8 mouse cellular contexts compared by ENCODE assay signal in the genomic region with DNA sequence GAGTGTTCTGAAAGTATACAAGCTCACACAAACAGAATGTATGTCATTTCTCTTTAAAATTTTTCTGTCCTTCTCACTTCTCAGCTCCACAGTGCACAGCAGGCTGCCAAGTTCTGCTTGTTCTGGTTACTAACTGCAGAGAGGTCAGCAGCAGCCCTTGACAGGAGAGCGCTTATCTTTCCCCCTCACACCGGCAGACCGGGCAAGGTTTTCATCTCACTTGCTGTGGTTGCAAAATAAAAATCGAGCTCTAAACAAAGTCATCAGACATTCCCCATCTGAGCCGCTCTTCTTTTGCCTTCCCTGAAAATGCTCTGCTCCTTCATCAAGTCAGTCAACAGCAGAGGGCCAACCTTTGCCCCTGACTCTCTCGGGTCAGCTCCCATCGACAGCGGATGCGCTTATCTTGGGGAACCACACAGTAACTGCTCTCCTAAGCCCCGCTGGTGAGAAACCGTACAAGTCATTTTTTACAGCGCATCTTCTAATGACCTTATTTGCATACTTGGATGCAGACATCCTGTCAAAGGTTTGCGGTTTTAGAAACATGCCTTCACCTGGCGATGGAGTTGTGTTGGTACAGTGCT.
DNase-seq lines count a peak whose midpoint lies in the region; ATAC-seq and TF ChIP-seq lines count a peak whose summit lies in the region.

No protein-coding gene starts in this region.

- peaks cover 15% of the 10 kb centered on the region for H3K4me1 ChIP-seq in lung, embryonic 16.5 days (replicated peaks; ENCODE audit: control insufficient read depth, insufficient read depth, low read length)
- peaks cover 14% of the 10 kb centered on the region for H3K4me1 ChIP-seq in lung, adult 2 months (ENCODE audit: control insufficient read depth, insufficient read depth, low read length)
- peaks cover 10% of the 10 kb centered on the region for H3K4me1 ChIP-seq in liver, embryonic 12.5 days
- H3K4me1 ChIP-seq in forebrain, postnatal 0 days (ENCODE audit: insufficient read depth) = no peaks in the 10 kb centered on the region

- TF ChIP-seq CTCF in lung, adult 2 months (IDR thresholded peaks at IDR 0.05; ENCODE audit: insufficient read depth, low read length) = no peak
- no peak for TF ChIP-seq CTCF in forebrain, postnatal 0 days (IDR thresholded peaks at IDR 0.05; ENCODE audit: low read depth)

- no peaks in the 10 kb centered on the region for H3K9me3 ChIP-seq in lung, embryonic 16.5 days (ENCODE audit: control insufficient read depth, low read length)
- H3K9me3 ChIP-seq in liver, embryonic 12.5 days (replicated peaks) = no peaks in the 10 kb centered on the region
- H3K9me3 ChIP-seq in forebrain, postnatal 0 days (ENCODE audit: low read length) = no peaks in the 10 kb centered on the region

- no peaks in the 10 kb centered on the region for H3K36me3 ChIP-seq in lung, embryonic 16.5 days (ENCODE audit: control insufficient read depth, insufficient read depth, low read length)
- H3K36me3 ChIP-seq in liver, embryonic 12.5 days = no peaks in the 10 kb centered on the region
- H3K36me3 ChIP-seq in forebrain, postnatal 0 days (ENCODE audit: insufficient read depth) = no peaks in the 10 kb centered on the region

- no peak overlapping the region for H3K27ac ChIP-seq in lung, embryonic 16.5 days (ENCODE audit: low read length)
- no peak overlapping the region; the same call in 1 of the 2 replicates for H3K27ac ChIP-seq in liver, embryonic 12.5 days
- no peak overlapping the region for H3K27ac ChIP-seq in forebrain, postnatal 0 days (ENCODE audit: low read depth, low read length)

- no peak for DNase-seq in lung, adult 2 months
- peak; percentile 69 for DNase-seq in adrenal gland, postnatal 14 days
- DNase-seq in heart, adult 9 months (ENCODE audit: low spot score in 2 of 2) = peak; percentile 50 to 52
- DNase-seq in natural killer cell, adult 2 months (ENCODE audit: low spot score in 2 of 2) = no peak
- no peak for DNase-seq in forebrain, postnatal 0 days
- DNase-seq in layer of hippocampus, adult 9-10 months (ENCODE audit: low spot score) = no peak

- ATAC-seq in lung, embryonic 16.5 days (ENCODE audit: low read depth) = 0 out of 2 replicates have a peak, but pooled peaks have one; percentile 28
- peak; percentile 58; the same call in 1 of the 2 replicates for ATAC-seq in liver, embryonic 12.5 days
- no peak for ATAC-seq in forebrain, postnatal 0 days

- H3K27me3 ChIP-seq in lung, embryonic 16.5 days (ENCODE audit: control insufficient read depth, insufficient read depth, low read depth, low read length) = no peaks in the 10 kb centered on the region
- no peaks in the 10 kb centered on the region for H3K27me3 ChIP-seq in liver, embryonic 12.5 days (replicated peaks)
- no peaks in the 10 kb centered on the region for H3K27me3 ChIP-seq in forebrain, postnatal 0 days (ENCODE audit: insufficient read depth, low read length)

- H3K9ac ChIP-seq in lung, embryonic 16.5 days (ENCODE audit: low read length) = 0 out of 2 replicates have a peak overlapping the region, but pooled peaks have one; percentile 15
- H3K9ac ChIP-seq in liver, embryonic 12.5 days = no peak overlapping the region
- no peak overlapping the region for H3K9ac ChIP-seq in forebrain, postnatal 0 days

- 12% methylated on average over 14 of the region's 14 CpGs for WGBS in lung, embryonic 16.5 days
- 44% methylated on average over 14 of the region's 14 CpGs for WGBS in lung, adult 2 months
- 4% methylated on average over 14 of the region's 14 CpGs for WGBS in liver, embryonic 12.5 days (ENCODE audit: insufficient replicate concordance)
- 56% methylated on average over 14 of the region's 14 CpGs for WGBS in forebrain, postnatal 0 days

- TF ChIP-seq POLR2A in lung, adult 2 months (IDR thresholded peaks at IDR 0.05; ENCODE audit: borderline replicate concordance, extremely low read depth, low read depth, low read length) = no peak

- no peak overlapping the region for H3K4me3 ChIP-seq in lung, embryonic 16.5 days (ENCODE audit: low read length)
- H3K4me3 ChIP-seq in lung, adult 2 months (replicated peaks; ENCODE audit: extremely low read depth, low read depth, low read length) = no peak overlapping the region
- H3K4me3 ChIP-seq in liver, embryonic 12.5 days = no peak overlapping the region; the same call in 1 of the 2 replicates
- no peak overlapping the region for H3K4me3 ChIP-seq in forebrain, postnatal 0 days (ENCODE audit: low read depth, low read length)

- H3K4me2 ChIP-seq in lung, embryonic 16.5 days (ENCODE audit: low read depth, low read length) = no peak overlapping the region
- H3K4me2 ChIP-seq in liver, embryonic 12.5 days = peak overlapping the region; percentile 43
- H3K4me2 ChIP-seq in forebrain, postnatal 0 days (ENCODE audit: low read depth) = no peak overlapping the region

Comparison
In these comparisons a context has a peak if more than half of its experiments do, and no peak if none do; other contexts are left out.
1. DNase-seq: peak in adrenal gland, postnatal 14 days (single experiment) and heart, adult 9 months (2 of 2); none in lung, adult 2 months (single experiment), natural killer cell, adult 2 months (0 of 2), forebrain, postnatal 0 days (single experiment) and layer of hippocampus, adult 9-10 months (single experiment).